Mouse (Mus musculus): Measurements from ENCODE around the gene Dnah5. TPM values are rescaled to one million over a fixed set of nuclear protein-coding genes. Genes with fewer than 3 reads are reported as not detected.

Dnah5 gene
- polyA plus RNA-seq, 1 experiment from 2014 or later, result 0.36 TPM

- WGBS, result 9% methylated on average over 10 of the region's 10 CpGs
- Histone ChIP-seq H3K27ac (ENCODE audit: low read length) (no peak overlapping the region), H3K4me2 (ENCODE audit: low read depth, low read length) (peak overlapping the region; percentile 67), H3K27me3 (ENCODE audit: control insufficient read depth, insufficient read depth, low read depth, low read length) (no peaks in the 10 kb centered on the region), H3K4me1 (replicated peaks; ENCODE audit: control insufficient read depth, insufficient read depth, low read length) (peaks cover 4% of the 10 kb centered on the region; the same call in 1 of the 2 replicates), H3K36me3 (ENCODE audit: control insufficient read depth, insufficient read depth, low read length) (no peaks in the 10 kb centered on the region), H3K9ac (ENCODE audit: low read length) (peak overlapping the region; percentile 8; the same call in 1 of the 2 replicates), H3K9me3 (ENCODE audit: control insufficient read depth, low read length) (no peaks in the 10 kb centered on the region), H3K4me3 (ENCODE audit: low read length) (peak overlapping the region; percentile 39)
- peak; percentile 58 for ATAC-seq (ENCODE audit: low read depth)
These were observed 21.7 kb upstream of the Dnah5 start for GRCm38 (mm10) chr15:28181862-28182261.

- 56% methylated on average over 3 of the region's 3 CpGs for WGBS
- Histone ChIP-seq H3K27me3 (ENCODE audit: control insufficient read depth, insufficient read depth, low read depth, low read length) (no peaks in the 10 kb centered on the region), H3K9me3 (ENCODE audit: control insufficient read depth, low read length) (no peaks in the 10 kb centered on the region), H3K4me1 (replicated peaks; ENCODE audit: control insufficient read depth, insufficient read depth, low read length) (peaks cover 4% of the 10 kb centered on the region; the same call in 1 of the 2 replicates), H3K36me3 (ENCODE audit: control insufficient read depth, insufficient read depth, low read length) (no peaks in the 10 kb centered on the region), H3K9ac (ENCODE audit: low read length) (no peak overlapping the region), H3K27ac (ENCODE audit: low read length) (no peak overlapping the region), H3K4me2 (ENCODE audit: low read depth, low read length) (no peak overlapping the region), H3K4me3 (ENCODE audit: low read length) (no peak overlapping the region)
- no peak for ATAC-seq (ENCODE audit: low read depth)
These were observed 21.0 kb upstream of the Dnah5 start for GRCm38 (mm10) chr15:28182567-28182966.

- no peak for ATAC-seq (ENCODE audit: low read depth)
- WGBS, result 21% methylated on average over 22 of the region's 22 CpGs
These were observed 15.8 kb upstream of the Dnah5 start for GRCm38 (mm10) chr15:28187472-28188360.

GRCm38 (mm10) chr15:28188361-28189011 is 15.1 kb upstream of the Dnah5 start:
- no peak for ATAC-seq (ENCODE audit: low read depth)
- H3K4me2 ChIP-seq (ENCODE audit: low read depth, low read length), result no peak overlapping the region
- no peaks in the 10 kb centered on the region for H3K27me3 ChIP-seq (ENCODE audit: control insufficient read depth, insufficient read depth, low read depth, low read length)
- no peak overlapping the region for H3K27ac ChIP-seq (ENCODE audit: low read length)
- no peaks in the 10 kb centered on the region for H3K9me3 ChIP-seq (ENCODE audit: control insufficient read depth, low read length)
- H3K4me1 ChIP-seq (replicated peaks; ENCODE audit: control insufficient read depth, insufficient read depth, low read length), result no peaks in the 10 kb centered on the region
- no peak overlapping the region for H3K4me3 ChIP-seq (ENCODE audit: low read length)
- H3K36me3 ChIP-seq (ENCODE audit: control insufficient read depth, insufficient read depth, low read length), result no peaks in the 10 kb centered on the region
- H3K9ac ChIP-seq (ENCODE audit: low read length), result no peak overlapping the region
- WGBS, result 67% methylated on average over 11 of the region's 11 CpGs

More at GRCm38 (mm10) chr15:28187472-28188360, 15.8 kb upstream of the Dnah5 start:
- Histone ChIP-seq H3K27ac (ENCODE audit: low read length) (no peak overlapping the region), H3K9me3 (ENCODE audit: control insufficient read depth, low read length) (no peaks in the 10 kb centered on the region), H3K4me1 (replicated peaks; ENCODE audit: control insufficient read depth, insufficient read depth, low read length) (no peaks in the 10 kb centered on the region), H3K4me3 (ENCODE audit: low read length) (no peak overlapping the region), H3K4me2 (ENCODE audit: low read depth, low read length) (no peak overlapping the region), H3K9ac (ENCODE audit: low read length) (no peak overlapping the region), H3K36me3 (ENCODE audit: control insufficient read depth, insufficient read depth, low read length) (no peaks in the 10 kb centered on the region), H3K27me3 (ENCODE audit: control insufficient read depth, insufficient read depth, low read depth, low read length) (no peaks in the 10 kb centered on the region)

- no peaks in the 10 kb centered on the region for H3K36me3 ChIP-seq (ENCODE audit: control insufficient read depth, insufficient read depth, low read length)
- no peak overlapping the region for H3K4me2 ChIP-seq (ENCODE audit: low read depth, low read length)
- H3K27me3 ChIP-seq (ENCODE audit: control insufficient read depth, insufficient read depth, low read depth, low read length), result no peaks in the 10 kb centered on the region
- H3K27ac ChIP-seq (ENCODE audit: low read length), result no peak overlapping the region
- H3K4me1 ChIP-seq (replicated peaks; ENCODE audit: control insufficient read depth, insufficient read depth, low read length), result no peaks in the 10 kb centered on the region
- ATAC-seq (ENCODE audit: low read depth), result no peak
- no peak overlapping the region for H3K9ac ChIP-seq (ENCODE audit: low read length)
- no peaks in the 10 kb centered on the region for H3K9me3 ChIP-seq (ENCODE audit: control insufficient read depth, low read length)
- H3K4me3 ChIP-seq (ENCODE audit: low read length), result no peak overlapping the region
- WGBS, result 29% methylated on average over 12 of the region's 12 CpGs
These were observed 13.9 kb upstream of the Dnah5 start for GRCm38 (mm10) chr15:28189668-28190067.

GRCm38 (mm10) chr15:28198609-28199008 is 4.9 kb upstream of the Dnah5 start:
- H3K4me3 ChIP-seq (ENCODE audit: low read length), result no peak overlapping the region
- no peak for ATAC-seq (ENCODE audit: low read depth)
- no peaks in the 10 kb centered on the region for H3K4me1 ChIP-seq (replicated peaks; ENCODE audit: control insufficient read depth, insufficient read depth, low read length)
- no peaks in the 10 kb centered on the region for H3K27me3 ChIP-seq (ENCODE audit: control insufficient read depth, insufficient read depth, low read depth, low read length)
- H3K9me3 ChIP-seq (ENCODE audit: control insufficient read depth, low read length), result no peaks in the 10 kb centered on the region
- no peak overlapping the region for H3K27ac ChIP-seq (ENCODE audit: low read length)
- no peak overlapping the region for H3K4me2 ChIP-seq (ENCODE audit: low read depth, low read length)
- H3K36me3 ChIP-seq (ENCODE audit: control insufficient read depth, insufficient read depth, low read length), result no peaks in the 10 kb centered on the region
- WGBS, result 47% methylated on average over 4 of the region's 4 CpGs
- no peak overlapping the region for H3K9ac ChIP-seq (ENCODE audit: low read length)

- Histone ChIP-seq H3K9ac (ENCODE audit: low read length) (no peak overlapping the region), H3K4me3 (ENCODE audit: low read length) (no peak overlapping the region), H3K27me3 (ENCODE audit: control insufficient read depth, insufficient read depth, low read depth, low read length) (no peaks in the 10 kb centered on the region), H3K4me1 (replicated peaks; ENCODE audit: control insufficient read depth, insufficient read depth, low read length) (no peaks in the 10 kb centered on the region), H3K4me2 (ENCODE audit: low read depth, low read length) (no peak overlapping the region), H3K9me3 (ENCODE audit: control insufficient read depth, low read length) (no peaks in the 10 kb centered on the region), H3K27ac (ENCODE audit: low read length) (no peak overlapping the region), H3K36me3 (ENCODE audit: control insufficient read depth, insufficient read depth, low read length) (no peaks in the 10 kb centered on the region)
- WGBS, result 52% methylated on average over 3 of the region's 3 CpGs
- ATAC-seq (ENCODE audit: low read depth), result no peak
These were observed 1.1 kb downstream of the Dnah5 start for GRCm38 (mm10) chr15:28204626-28205025.

GRCm38 (mm10) chr15:28207545-28207944 is 4.0 kb downstream of the Dnah5 start:
- Histone ChIP-seq H3K4me1 (replicated peaks; ENCODE audit: control insufficient read depth, insufficient read depth, low read length) (no peaks in the 10 kb centered on the region), H3K4me2 (ENCODE audit: low read depth, low read length) (no peak overlapping the region), H3K27me3 (ENCODE audit: control insufficient read depth, insufficient read depth, low read depth, low read length) (no peaks in the 10 kb centered on the region), H3K36me3 (ENCODE audit: control insufficient read depth, insufficient read depth, low read length) (no peaks in the 10 kb centered on the region), H3K27ac (ENCODE audit: low read length) (no peak overlapping the region), H3K4me3 (ENCODE audit: low read length) (no peak overlapping the region), H3K9ac (ENCODE audit: low read length) (no peak overlapping the region), H3K9me3 (ENCODE audit: control insufficient read depth, low read length) (no peaks in the 10 kb centered on the region)
- ATAC-seq (ENCODE audit: low read depth), result no peak
- 15% methylated on average over 2 of the region's 2 CpGs for WGBS

GRCm38 (mm10) chr15:28213057-28213456 is 9.5 kb downstream of the Dnah5 start:
- H3K9me3 ChIP-seq (ENCODE audit: control insufficient read depth, low read length), result no peaks in the 10 kb centered on the region

More at GRCm38 (mm10) chr15:28213057-28213456, 9.5 kb downstream of the Dnah5 start:
- Histone ChIP-seq H3K36me3 (ENCODE audit: control insufficient read depth, insufficient read depth, low read length) (no peaks in the 10 kb centered on the region), H3K4me2 (ENCODE audit: low read depth, low read length) (no peak overlapping the region), H3K27me3 (ENCODE audit: control insufficient read depth, insufficient read depth, low read depth, low read length) (no peaks in the 10 kb centered on the region), H3K27ac (ENCODE audit: low read length) (no peak overlapping the region), H3K4me3 (ENCODE audit: low read length) (no peak overlapping the region), H3K4me1 (replicated peaks; ENCODE audit: control insufficient read depth, insufficient read depth, low read length) (no peaks in the 10 kb centered on the region), H3K9ac (ENCODE audit: low read length) (no peak overlapping the region)
- ATAC-seq (ENCODE audit: low read depth), result no peak
- 83% methylated on average over 5 of the region's 5 CpGs for WGBS

Data from lung, embryonic 16.5 days (tissue).